Mouse (Mus musculus): Measurements from ENCODE around the gene Rbmy.
"Not testable (repeated sequence)": the region's sequence is repeated elsewhere in the genome, so short reads cannot be mapped to it uniquely, and the experiment has no call there.

Rbmy gene

GRCm38 (mm10) chrY:2830380-2830779, at the start of gene Rbmy, which contains the start of gene Gm10256:
Gene Rbmy (plus strand): TSS chrY:2830680.
Gene Gm10256 (plus strand): TSS chrY:2830699.
- DNase-seq, result not testable (repeated sequence)

GRCm38 (mm10) chrY:2796105-2796504, 34.4 kb upstream of the Rbmy start, which contains the start of gene Gm4064:
Gene Gm4064 (minus strand): TSS chrY:2796205.
- DNase-seq, result not testable (repeated sequence)

Measured in liver (tissue).